Mouse (Mus musculus): ENCODE measurements around the gene Slc5a4b. TPM values are rescaled to one million over a fixed set of nuclear protein-coding genes. Genes with fewer than 3 reads are reported as not detected.

Slc5a4b gene
- polyA plus RNA-seq, 1 experiment from 2014 or later: not detected

- ATAC-seq: no peak
- Histone ChIP-seq H3K4me2 (replicated peaks) (no peak overlapping the region), H3K36me3 (no peaks in the 10 kb centered on the region), H3K4me1 (replicated peaks) (no peaks in the 10 kb centered on the region), H3K4me3 (replicated peaks) (no peak overlapping the region), H3K9ac (replicated peaks) (no peak overlapping the region), H3K27ac (no peak overlapping the region), H3K9me3 (peaks cover 8% of the 10 kb centered on the region; the same call in 1 of the 2 replicates), H3K27me3 (no peaks in the 10 kb centered on the region)
- WGBS: 90% methylated on average over 6 of the region's 6 CpGs
Measured at GRCm38 (mm10) chr10:76023921-76024320, 86.8 kb downstream of the Slc5a4b start.

- no peak for ATAC-seq
- Histone ChIP-seq H3K27ac (no peak overlapping the region), H3K4me1 (replicated peaks) (no peaks in the 10 kb centered on the region), H3K27me3 (no peaks in the 10 kb centered on the region), H3K4me2 (replicated peaks) (no peak overlapping the region), H3K9ac (replicated peaks) (no peak overlapping the region), H3K36me3 (no peaks in the 10 kb centered on the region), H3K4me3 (replicated peaks) (no peak overlapping the region), H3K9me3 (peaks cover 8% of the 10 kb centered on the region; the same call in 1 of the 2 replicates)
- 80% methylated on average over 3 of the region's 3 CpGs for WGBS
Measured at GRCm38 (mm10) chr10:76021728-76022127, 89.0 kb downstream of the Slc5a4b start.

DNA sequence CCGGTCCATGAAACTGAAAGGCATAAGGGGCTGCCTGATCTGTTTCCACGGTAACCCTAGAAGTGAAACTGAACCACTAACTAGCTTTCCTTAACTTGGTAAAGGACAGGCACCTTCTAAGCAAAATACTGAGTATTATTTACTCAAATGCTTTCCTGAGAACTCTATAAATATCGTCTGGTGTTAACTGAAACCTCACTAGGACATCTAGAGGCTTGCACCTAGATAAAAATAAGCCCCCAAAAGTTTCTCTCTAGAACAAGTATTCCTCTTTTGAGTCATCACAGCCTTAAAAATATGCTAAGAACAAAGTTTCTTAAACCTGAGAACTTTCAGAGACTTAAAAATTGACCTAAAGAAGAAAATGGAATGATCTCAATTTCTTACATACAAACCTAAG is 93.9 kb downstream of the Slc5a4b start:
- Histone ChIP-seq H3K27me3 (no peaks in the 10 kb centered on the region), H3K27ac (no peak overlapping the region), H3K36me3 (no peaks in the 10 kb centered on the region), H3K9me3 (no peaks in the 10 kb centered on the region), H3K4me3 (replicated peaks) (no peak overlapping the region), H3K4me2 (replicated peaks) (no peak overlapping the region), H3K4me1 (replicated peaks) (no peaks in the 10 kb centered on the region), H3K9ac (replicated peaks) (no peak overlapping the region)
- ATAC-seq: no peak
- 90% methylated on average over 3 of the region's 3 CpGs for WGBS

- no peaks in the 10 kb centered on the region for H3K9me3 ChIP-seq
- H3K4me1 ChIP-seq (replicated peaks): no peaks in the 10 kb centered on the region
- H3K4me3 ChIP-seq (replicated peaks): no peak overlapping the region
- no peak for ATAC-seq
- no peak overlapping the region for H3K4me2 ChIP-seq (replicated peaks)
- H3K9ac ChIP-seq (replicated peaks): no peak overlapping the region
- no peaks in the 10 kb centered on the region for H3K27me3 ChIP-seq
- WGBS: 86% methylated on average over 6 of the region's 6 CpGs
- H3K27ac ChIP-seq: no peak overlapping the region
- no peaks in the 10 kb centered on the region for H3K36me3 ChIP-seq
Measured at GRCm38 (mm10) chr10:76012922-76013321, 97.8 kb downstream of the Slc5a4b start.

- H3K9ac ChIP-seq (replicated peaks): no peak overlapping the region
- no peaks in the 10 kb centered on the region for H3K9me3 ChIP-seq
- 78% methylated on average over 3 of the region's 3 CpGs for WGBS
- no peaks in the 10 kb centered on the region for H3K4me1 ChIP-seq (replicated peaks)
- no peaks in the 10 kb centered on the region for H3K36me3 ChIP-seq
- no peak overlapping the region for H3K4me2 ChIP-seq (replicated peaks)
- no peaks in the 10 kb centered on the region for H3K27me3 ChIP-seq
- no peak for ATAC-seq
- no peak overlapping the region for H3K4me3 ChIP-seq (replicated peaks)
- H3K27ac ChIP-seq: no peak overlapping the region
Measured at GRCm38 (mm10) chr10:76009812-76010211, 100.9 kb downstream of the Slc5a4b start.

Small RNA genes lying within 50 kb of the gene (microRNA-seq; reads per million reads assigned to microRNA genes)
- gene Mir6409: not detected

Other genes starting within 250 kb of the Slc5a4b start
- gene Derl3, start 217.5 kb downstream of the Slc5a4b start, polyA plus RNA-seq (2015; fragmentation: Nextera tagmentation; extraction: Ambion mirVana): 1.9 and 2.1 TPM in 2 replicates
- 323 and 327 TPM in 2 replicates for gene Smarcb1, start 189.3 kb downstream of the Slc5a4b start, polyA plus RNA-seq (2015; fragmentation: Nextera tagmentation; extraction: Ambion mirVana)
- gene Chchd10, start 177.8 kb downstream of the Slc5a4b start, polyA plus RNA-seq (2015; fragmentation: Nextera tagmentation; extraction: Ambion mirVana): 15.1 and 17.1 TPM in 2 replicates
- 22.7 and 29.5 TPM in 2 replicates for gene Mmp11, start 174.5 kb downstream of the Slc5a4b start, polyA plus RNA-seq (2015; fragmentation: Nextera tagmentation; extraction: Ambion mirVana)
- gene Gm867, start 170.3 kb downstream of the Slc5a4b start, polyA plus RNA-seq (2015; fragmentation: Nextera tagmentation; extraction: Ambion mirVana): 0.35 TPM in 1 of 2 replicates, not detected in the other
- 0.58 and 0.73 TPM in 2 replicates for gene Vpreb3, start 167.9 kb downstream of the Slc5a4b start, polyA plus RNA-seq (2015; fragmentation: Nextera tagmentation; extraction: Ambion mirVana)
- 0.07 TPM in 1 of 2 replicates, not detected in the other for gene Gm5134, start 156.4 kb downstream of the Slc5a4b start, polyA plus RNA-seq (2015; fragmentation: Nextera tagmentation; extraction: Ambion mirVana)
- 14.1 and 14.9 TPM in 2 replicates for gene Zfp280b, start 78.3 kb downstream of the Slc5a4b start, polyA plus RNA-seq (2015; fragmentation: Nextera tagmentation; extraction: Ambion mirVana)
- gene Slc5a4a, start 36.5 kb upstream of the Slc5a4b start, polyA plus RNA-seq (2015; fragmentation: Nextera tagmentation; extraction: Ambion mirVana): 0.09 and 0.13 TPM in 2 replicates
- gene Prmt2, start 126.9 kb upstream of the Slc5a4b start, polyA plus RNA-seq (2015; fragmentation: Nextera tagmentation; extraction: Ambion mirVana): 270 and 275 TPM in 2 replicates
- gene S100b, start 142.9 kb upstream of the Slc5a4b start, polyA plus RNA-seq (2015; fragmentation: Nextera tagmentation; extraction: Ambion mirVana): 0.18 and 0.31 TPM in 2 replicates
- 14.4 and 14.6 TPM in 2 replicates for gene Dip2a, start 234.3 kb upstream of the Slc5a4b start, polyA plus RNA-seq (2015; fragmentation: Nextera tagmentation; extraction: Ambion mirVana)

Measured in midbrain, embryonic 13.5 days (tissue).